8 mouse cellular contexts compared by ENCODE assay signal in the genomic region with DNA sequence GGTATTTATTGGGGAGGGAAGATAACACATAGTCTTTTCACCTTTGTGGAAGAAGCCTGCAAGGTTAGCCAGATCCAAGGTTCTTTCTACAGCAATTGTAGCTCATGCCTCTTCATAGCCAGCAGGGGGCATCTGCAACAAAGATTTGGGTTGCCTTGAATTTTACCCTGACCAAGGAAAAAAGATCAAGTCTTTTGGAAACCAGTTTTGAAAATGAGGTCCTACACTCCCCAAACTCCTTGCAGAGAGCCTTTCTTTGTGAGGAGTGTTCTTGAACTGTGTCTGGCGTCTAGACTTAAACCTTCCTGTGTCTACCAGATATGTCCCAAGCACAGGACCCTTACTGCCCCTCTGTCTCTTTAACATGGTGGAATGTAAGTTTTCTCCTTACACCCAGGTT. TPM values are rescaled to one million over a fixed set of nuclear protein-coding genes. Genes with fewer than 3 reads are reported as not detected.
A peak's percentile ranks its signal among the peaks of the same experiment; 100 is the strongest.
DNase-seq lines count a peak whose midpoint lies in the region; ATAC-seq and TF ChIP-seq lines count a peak whose summit lies in the region.

No protein-coding gene starts in this region.

- TF ChIP-seq CTCF in kidney, postnatal 0 days (IDR thresholded peaks at IDR 0.05; ENCODE audit: low read depth) = peak; percentile 81

- no peak overlapping the region for H3K4me2 ChIP-seq in kidney, postnatal 0 days (ENCODE audit: low read length)
- no peak overlapping the region for H3K4me2 ChIP-seq in hindbrain, embryonic 15.5 days
- H3K4me2 ChIP-seq in midbrain, embryonic 16.5 days (ENCODE audit: low read length) = no peak overlapping the region

- no peak overlapping the region for H3K4me3 ChIP-seq in kidney, postnatal 0 days (replicated peaks; ENCODE audit: low read depth, low read length)
- no peak overlapping the region for H3K4me3 ChIP-seq in hindbrain, embryonic 15.5 days
- no peak overlapping the region for H3K4me3 ChIP-seq in midbrain, embryonic 16.5 days (ENCODE audit: low read depth, low read length)

- peak; percentile 80 for DNase-seq in kidney, postnatal 0 days (ENCODE audit: low spot score)
- DNase-seq in kidney, postnatal 14 days = no peak
- DNase-seq in MN1 (ENCODE audit: low spot score) = peak; percentile 79
- peak; percentile 39 for DNase-seq in brain, embryonic 18.5 days (ENCODE audit: low read depth, low spot score)
- no peak for DNase-seq in ovary, postnatal 10 days (ENCODE audit: low spot score)

- WGBS in kidney, postnatal 0 days = 57% methylated on average over 1 of the region's 1 CpGs
- WGBS in hindbrain, embryonic 15.5 days = 70% methylated on average over 1 of the region's 1 CpGs
- WGBS in midbrain, embryonic 16.5 days = 64% methylated on average over 1 of the region's 1 CpGs

- no peak for ATAC-seq in kidney, postnatal 0 days (replicated peaks; ENCODE audit: low FRiP score, low read depth)
- 0 out of 2 replicates have a peak, but pooled peaks have one; percentile 27 for ATAC-seq in hindbrain, embryonic 15.5 days (ENCODE audit: low FRiP score, low read depth)
- ATAC-seq in midbrain, embryonic 16.5 days = peak; percentile 51; the same call in 1 of the 2 replicates
- no peak for ATAC-seq in erythroid progenitor cell, adult 5-6 weeks (replicated peaks; ENCODE audit: low FRiP score, poor library complexity, severe bottlenecking)

- no peak overlapping the region for H3K27ac ChIP-seq in kidney, postnatal 0 days
- H3K27ac ChIP-seq in hindbrain, embryonic 15.5 days (replicated peaks) = no peak overlapping the region
- no peak overlapping the region for H3K27ac ChIP-seq in midbrain, embryonic 16.5 days (ENCODE audit: low read length)

- H3K4me1 ChIP-seq in kidney, postnatal 0 days (replicated peaks; ENCODE audit: insufficient read depth, low read length) = no peaks in the 10 kb centered on the region
- H3K4me1 ChIP-seq in hindbrain, embryonic 15.5 days (replicated peaks) = no peaks in the 10 kb centered on the region
- H3K4me1 ChIP-seq in midbrain, embryonic 16.5 days (ENCODE audit: control insufficient read depth, insufficient read depth, low read length) = no peaks in the 10 kb centered on the region

- no peaks in the 10 kb centered on the region for H3K9me3 ChIP-seq in kidney, postnatal 0 days (replicated peaks; ENCODE audit: low read length)
- no peaks in the 10 kb centered on the region for H3K9me3 ChIP-seq in hindbrain, embryonic 15.5 days
- no peaks in the 10 kb centered on the region for H3K9me3 ChIP-seq in midbrain, embryonic 16.5 days (replicated peaks; ENCODE audit: control insufficient read depth, low read length, poor library complexity, severe bottlenecking)

- no peaks in the 10 kb centered on the region for H3K36me3 ChIP-seq in kidney, postnatal 0 days (ENCODE audit: insufficient read depth, low read length)
- H3K36me3 ChIP-seq in hindbrain, embryonic 15.5 days = no peaks in the 10 kb centered on the region
- no peaks in the 10 kb centered on the region for H3K36me3 ChIP-seq in midbrain, embryonic 16.5 days (ENCODE audit: control insufficient read depth, insufficient read depth, low read length)

- H3K9ac ChIP-seq in kidney, postnatal 0 days (ENCODE audit: low read depth, low read length) = no peak overlapping the region
- H3K9ac ChIP-seq in hindbrain, embryonic 15.5 days = no peak overlapping the region
- H3K9ac ChIP-seq in midbrain, embryonic 16.5 days (ENCODE audit: low read depth, low read length) = no peak overlapping the region

- H3K27me3 ChIP-seq in kidney, postnatal 0 days (ENCODE audit: insufficient read depth, low read length) = no peaks in the 10 kb centered on the region
- H3K27me3 ChIP-seq in hindbrain, embryonic 15.5 days = no peaks in the 10 kb centered on the region
- H3K27me3 ChIP-seq in midbrain, embryonic 16.5 days (ENCODE audit: control insufficient read depth, insufficient read depth, low read depth, low read length) = no peaks in the 10 kb centered on the region

RNA-seq across cellular contexts. Expression of gene Rgs5, which starts 15.4 kb away (rescaled TPM):
- polyA plus RNA-seq in kidney, postnatal 0 days (2015; fragmentation: Nextera tagmentation; extraction: Ambion mirVana) = 44.1 and 46.2 TPM in 2 replicates
- 15.4 and 17.7 TPM in 2 replicates for polyA plus RNA-seq in hindbrain, embryonic 15.5 days (2015; fragmentation: Nextera tagmentation; extraction: Ambion mirVana)
- polyA plus RNA-seq in midbrain, embryonic 16.5 days (2015; fragmentation: Nextera tagmentation; extraction: Ambion mirVana) = 17.5 and 18.4 TPM in 2 replicates
- total RNA-seq in erythroid progenitor cell, adult 5-6 weeks (2015; ENCODE audit: low replicate concordance) = not detected in 2 replicates
- not detected in 2 replicates for total RNA-seq in erythroid progenitor cell, adult 5-6 weeks (2017; ENCODE audit: low replicate concordance)

Comparison
In these comparisons a context has a peak if more than half of its experiments do, and no peak if none do; other contexts are left out.
1. DNase-seq: peak in kidney, postnatal 0 days (single experiment), MN1 (single experiment) and brain, embryonic 18.5 days (single experiment); none in kidney, postnatal 14 days (single experiment) and ovary, postnatal 10 days (single experiment).
2. ATAC-seq: peak in hindbrain, embryonic 15.5 days (single experiment) and midbrain, embryonic 16.5 days (single experiment); none in kidney, postnatal 0 days (single experiment) and erythroid progenitor cell, adult 5-6 weeks (single experiment).